Mouse (Mus musculus) ovary, postnatal 14 days (tissue): ENCODE data around the gene Rbms2.
"Not testable (repeated sequence)": the region's sequence is repeated elsewhere in the genome, so short reads cannot be mapped to it uniquely, and the experiment has no call there.

ENCODE experiments used
- DNase-seq: peaks from one replicate; pipeline ENCODE4 v3.0.0; 2022; ENCODE audit warnings: low spot score

Rbms2 gene

DNA sequence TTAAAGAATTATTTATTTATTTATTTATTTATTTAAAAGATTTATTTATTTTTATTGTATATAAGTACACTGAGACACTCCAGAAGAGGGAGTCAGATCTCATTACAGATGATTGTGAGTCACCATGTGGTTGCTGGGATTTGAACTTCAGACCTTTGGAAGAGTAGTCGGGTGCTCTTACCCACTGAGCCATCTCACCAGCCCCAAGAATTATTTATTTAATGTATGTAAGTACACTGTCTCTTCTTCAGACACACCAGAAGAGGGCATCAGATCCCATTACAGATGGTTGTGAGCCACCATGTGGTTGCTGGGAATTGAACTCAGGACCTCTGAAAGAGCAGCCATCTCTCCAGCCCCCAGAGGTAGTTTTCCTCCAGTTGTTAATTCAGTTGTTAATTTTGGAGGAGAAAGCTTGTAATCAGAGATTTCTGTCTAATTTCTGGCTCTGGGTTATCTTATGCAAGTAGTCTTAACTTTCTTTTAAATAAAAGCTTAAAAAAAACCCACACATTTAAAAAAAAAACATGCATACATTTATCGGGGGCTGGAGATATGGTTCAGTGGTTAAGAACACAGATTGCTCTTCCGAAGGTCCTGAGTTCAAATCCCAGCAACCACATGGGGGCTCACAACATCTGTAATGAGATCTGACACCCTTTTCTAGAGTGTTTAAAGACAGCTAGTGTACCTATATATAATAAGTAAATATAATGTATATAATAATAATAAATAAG is 12.1 kb upstream of the Rbms2 start:
- DNase-seq, result not testable (repeated sequence)

DNA sequence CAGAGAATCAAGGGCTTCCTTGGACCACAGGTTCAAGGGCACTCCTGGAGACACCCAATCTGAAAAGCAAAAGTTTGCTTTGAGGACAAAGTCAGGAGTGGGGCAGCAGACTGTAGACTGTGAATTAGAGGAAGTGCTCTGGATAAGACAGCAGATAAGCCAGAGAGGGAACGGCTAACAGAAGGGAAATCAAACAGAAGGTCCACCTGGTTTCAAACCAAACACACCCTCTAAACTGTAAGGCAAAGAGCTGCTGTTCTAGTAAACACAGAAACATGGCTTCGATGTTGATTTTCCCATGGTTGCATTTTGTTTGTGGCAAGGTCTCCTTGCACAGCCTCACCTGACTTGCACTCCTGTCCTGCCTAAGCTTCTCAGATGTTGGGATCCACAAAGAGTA is 11.4 kb upstream of the Rbms2 start:
- DNase-seq, result no peak

DNA sequence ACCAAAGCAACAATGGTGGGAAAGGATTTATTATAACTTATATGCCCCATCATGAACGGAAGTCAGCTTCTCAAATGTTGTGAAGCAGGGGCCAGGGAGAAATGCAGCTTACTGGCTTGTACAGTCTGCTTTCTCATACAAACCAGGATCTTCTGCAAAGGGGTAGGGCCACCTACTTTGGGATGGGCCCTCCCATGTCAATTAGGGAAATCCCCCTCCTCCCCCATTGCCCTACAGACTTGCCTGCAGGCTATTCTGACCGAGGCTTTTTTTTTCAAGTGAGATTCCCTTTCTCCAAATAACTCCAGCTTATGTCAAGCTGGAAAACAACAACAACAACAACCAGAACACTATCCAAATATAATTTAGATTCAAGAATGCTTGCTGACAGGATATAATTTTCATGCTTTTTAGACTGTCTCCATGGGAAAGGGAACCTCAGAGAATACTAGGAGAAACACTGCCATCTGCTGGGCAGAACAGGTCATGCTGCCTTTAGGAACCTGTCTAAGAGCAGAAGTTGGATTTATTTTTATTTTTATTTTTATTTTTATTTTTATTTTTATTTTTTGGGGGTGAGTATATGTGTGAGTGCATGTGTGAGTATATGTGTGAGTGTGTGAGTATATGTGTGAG is 8.3 kb upstream of the Rbms2 start:
- DNase-seq, result peak; percentile 75

DNA sequence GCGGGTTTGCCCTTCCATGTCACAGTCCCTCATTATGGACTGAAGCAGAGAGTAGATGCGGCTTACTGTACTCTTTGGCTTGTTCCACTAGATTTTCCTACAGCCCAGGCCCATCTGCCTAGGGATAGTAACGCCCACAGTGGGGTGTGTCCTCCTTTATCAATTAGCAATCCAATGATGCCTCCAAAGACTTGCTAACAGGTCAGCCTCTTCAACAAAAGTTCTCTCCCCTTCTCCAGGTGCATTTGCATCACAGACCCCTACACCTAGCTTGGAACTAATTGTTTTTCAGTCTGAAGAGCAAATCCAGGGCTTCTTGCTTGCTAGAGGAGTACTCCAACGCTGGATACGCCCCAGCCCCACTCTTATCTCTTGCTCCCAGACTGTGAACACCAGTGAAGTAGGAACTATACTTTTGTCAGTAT is 7.1 kb upstream of the Rbms2 start:
- DNase-seq, result no peak

DNA sequence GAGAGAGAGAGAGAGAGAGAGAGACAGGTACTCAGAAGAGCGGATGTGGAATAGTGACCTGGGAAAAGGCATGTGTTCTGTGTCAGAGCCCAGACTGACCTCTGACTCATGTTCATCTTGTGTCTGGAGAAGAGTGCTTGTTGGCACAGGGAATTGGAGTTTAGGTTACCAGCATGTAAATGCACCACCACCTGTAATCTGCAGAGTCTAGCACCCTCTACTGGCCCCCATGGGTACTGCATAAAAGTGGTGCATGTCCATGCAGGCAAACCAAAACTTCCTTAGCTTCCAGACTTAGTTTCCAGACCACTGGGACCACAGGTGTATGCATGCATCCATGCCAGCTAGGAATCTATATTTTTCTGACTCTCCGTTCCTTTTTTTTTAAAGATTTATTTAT is 5.9 kb upstream of the Rbms2 start:
- peak; percentile 74 for DNase-seq

DNA sequence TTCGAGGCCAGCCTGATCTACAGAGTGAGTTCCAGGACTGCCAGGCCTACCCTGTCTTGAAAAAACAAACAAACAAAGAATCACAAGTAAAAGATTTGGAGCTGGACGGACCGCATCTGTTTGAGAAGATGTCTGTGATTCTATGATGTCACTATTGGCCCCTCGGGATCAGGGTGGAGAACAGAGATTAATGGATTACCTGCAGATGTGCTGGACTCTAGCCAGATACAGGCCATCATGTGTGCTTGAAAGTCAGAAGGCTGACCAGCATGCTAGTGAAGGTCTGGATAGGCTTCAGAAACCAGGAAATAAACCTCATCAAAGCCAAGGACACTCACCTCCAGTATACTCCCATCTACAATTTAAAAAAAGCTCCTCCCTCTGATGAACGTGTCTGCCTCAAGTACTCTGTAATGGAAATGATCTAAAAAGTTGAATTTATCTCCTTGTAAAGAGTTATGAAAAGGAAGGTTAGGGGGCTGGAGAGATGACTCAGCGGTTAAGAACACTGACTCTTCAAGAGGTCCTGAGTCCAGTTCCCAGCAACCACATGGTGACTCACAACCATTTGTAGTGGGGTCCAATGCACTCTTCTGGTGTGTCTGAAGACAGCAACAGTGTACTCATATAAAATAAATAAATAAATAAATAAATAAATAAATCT is 5.3 kb upstream of the Rbms2 start:
- DNase-seq, result no peak

DNA sequence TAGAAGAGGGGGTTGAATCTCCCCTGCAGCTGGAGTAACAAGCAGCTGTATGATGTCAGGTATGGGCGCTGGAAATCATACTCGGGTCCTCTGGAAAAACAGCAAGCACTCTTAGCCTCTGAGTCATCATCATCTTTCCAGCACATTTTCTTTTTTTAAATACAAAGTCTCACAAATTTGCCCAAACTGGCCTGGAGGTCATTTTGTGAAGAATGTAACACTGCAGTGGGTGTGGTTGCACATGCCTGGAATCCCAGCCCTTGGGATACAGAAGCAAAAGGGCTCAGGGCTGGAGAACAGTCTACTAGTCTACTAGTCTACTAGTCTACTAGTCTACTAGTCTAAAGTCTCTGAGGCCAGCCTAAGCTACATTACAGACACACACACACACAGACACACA is 4.2 kb upstream of the Rbms2 start:
- no peak for DNase-seq

DNA sequence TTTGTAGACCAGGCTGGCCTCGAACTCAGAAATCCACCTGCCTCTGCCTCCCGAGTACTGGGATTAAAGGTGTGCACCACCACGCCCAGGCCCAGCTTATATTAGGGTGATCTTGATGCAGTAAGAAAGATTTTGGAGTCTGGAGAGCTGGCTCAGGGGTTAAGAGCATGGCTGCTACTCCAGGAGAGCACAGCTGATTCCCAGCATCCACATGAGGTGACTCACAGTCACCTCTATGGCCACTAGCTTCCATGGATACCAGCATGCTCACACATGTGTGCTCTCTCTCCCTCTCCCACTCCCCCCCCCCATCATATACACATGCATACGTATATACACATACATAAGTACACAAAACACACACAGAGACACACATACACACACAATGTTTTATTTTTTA is 2.8 kb downstream of the Rbms2 start:
- no peak for DNase-seq

DNA sequence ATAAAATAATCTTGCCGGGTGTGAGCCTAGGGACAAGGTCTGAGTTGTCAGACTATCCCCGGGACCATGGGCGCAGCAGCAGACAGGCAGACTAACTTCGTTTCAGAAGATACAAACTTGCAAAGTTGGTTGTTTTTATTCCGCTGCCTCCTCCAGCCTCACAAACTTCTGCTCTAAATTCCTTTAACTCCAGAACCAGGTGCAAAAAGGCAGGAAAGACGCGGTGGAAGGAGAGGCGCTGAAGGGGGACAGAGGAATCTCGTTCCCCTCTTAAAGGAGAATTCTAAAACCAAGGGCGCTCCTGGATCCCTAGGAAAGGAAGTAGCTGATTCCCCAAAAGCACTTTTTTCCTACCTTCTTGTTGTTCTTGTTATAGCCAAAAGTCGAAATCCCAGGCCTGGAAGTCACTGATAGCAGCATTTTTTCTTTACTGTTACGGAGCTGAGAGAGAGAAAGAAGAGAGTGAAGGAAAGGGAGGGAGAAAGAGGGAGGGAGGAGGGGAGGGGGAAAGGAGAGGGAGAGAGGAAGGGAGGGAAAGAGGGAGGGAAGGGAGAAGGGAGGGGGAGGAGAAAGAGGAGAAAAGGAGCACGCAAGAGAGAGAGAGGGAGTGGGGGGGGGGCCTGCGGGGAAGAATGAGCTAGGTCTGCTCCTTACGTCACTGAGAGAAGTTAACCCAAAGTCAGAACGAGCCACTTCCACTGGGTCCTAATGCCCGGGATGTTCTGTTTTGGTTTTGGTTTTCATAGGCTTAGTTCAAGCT is 3.9 kb downstream of the Rbms2 start:
- DNase-seq, result peak; percentile 34

DNA sequence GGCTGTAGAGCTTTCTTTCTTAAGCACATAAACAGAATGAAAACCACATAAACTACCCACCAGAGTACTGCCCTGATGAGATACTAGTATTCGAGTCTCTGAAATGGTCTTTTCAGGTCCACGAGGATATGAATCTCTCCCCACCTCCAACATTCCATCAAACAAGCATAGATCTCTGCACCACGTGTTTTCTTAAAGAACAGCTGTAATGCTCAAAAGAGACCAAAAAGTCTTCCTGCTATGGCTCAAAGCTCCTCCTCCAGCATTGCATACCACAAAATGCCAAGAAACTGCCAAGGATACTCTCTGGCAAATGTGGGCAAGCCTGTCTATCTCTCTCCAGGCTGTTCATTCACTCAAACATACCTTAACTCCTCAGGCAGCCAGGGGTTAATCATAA is 4.8 kb downstream of the Rbms2 start:
- no peak for DNase-seq

DNA sequence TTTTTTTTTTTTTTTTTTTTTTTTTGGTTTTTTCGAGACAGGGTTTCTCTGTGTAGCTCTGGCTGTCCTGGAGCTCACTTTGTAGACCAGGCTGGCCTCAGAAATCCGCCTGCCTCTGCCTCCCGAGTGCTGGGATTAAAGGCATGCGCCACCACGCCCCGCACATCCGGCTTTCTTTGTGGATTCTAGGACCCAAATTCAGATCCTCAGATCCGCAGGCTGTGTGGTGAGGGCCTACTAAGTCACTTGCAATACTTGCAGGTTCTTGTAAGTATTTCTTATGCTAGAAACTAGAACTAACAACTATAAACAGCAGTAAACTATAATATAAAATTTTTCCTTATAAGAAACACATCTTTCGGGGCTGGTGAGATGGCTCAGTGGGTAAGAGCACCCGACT is 8.7 kb downstream of the Rbms2 start:
- not testable (repeated sequence) for DNase-seq

DNA sequence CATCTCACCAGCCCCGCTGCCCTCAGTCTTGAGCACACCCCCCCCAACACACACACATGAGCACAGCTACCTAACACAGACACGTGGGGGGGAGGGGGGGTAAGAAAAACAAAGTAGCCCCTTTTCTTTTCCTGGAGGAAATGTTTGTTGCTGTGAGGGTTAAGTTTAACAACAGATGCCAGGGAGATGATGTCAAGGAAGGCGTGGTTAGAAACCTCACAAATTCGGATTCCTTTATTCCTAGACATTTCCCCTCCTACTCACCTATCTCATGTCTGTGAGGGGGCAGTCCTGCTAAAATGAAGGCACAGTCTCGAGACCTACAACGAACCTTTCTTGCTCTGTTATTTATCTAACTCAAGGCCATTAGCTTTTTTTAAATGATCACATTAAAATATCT is 13.0 kb downstream of the Rbms2 start:
- no peak for DNase-seq

DNA sequence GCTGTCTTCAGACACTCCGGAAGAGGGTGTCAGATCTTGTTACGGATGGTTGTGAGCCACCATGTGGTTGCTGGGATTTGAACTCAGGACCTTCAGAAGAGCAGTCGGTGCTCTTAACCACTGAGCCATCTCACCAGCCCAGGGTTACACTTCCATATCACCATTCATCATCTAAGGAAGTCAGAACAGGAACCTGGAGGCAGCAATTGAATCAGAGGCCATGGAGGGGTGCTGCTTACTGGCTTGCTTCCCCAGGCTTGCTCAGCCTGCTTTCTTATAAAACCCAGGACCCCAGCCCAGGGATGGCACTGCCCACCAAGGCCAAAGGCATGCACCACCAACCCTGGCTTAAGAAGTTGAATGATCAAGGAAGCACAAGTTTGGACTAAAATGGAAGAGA is 14.4 kb downstream of the Rbms2 start:
- DNase-seq, result not testable (repeated sequence)

DNA sequence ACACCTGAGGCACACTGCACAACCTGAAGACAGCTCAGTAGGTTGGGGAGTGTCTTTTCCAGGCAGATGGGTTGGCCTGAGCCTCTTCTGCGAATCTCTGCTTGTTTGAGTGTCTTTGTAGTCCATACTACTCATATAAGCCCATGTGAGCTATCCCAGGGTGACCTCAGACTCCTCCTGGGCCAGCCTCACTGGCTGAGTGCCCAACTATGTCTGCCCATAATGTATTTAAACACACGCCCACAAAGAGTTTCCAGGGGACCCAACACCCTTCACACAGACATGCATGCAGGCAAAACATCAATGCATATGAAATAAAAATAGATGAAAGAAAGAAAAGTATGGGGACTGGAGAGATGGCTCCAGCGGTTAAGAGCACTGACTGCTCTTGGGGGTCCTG is 26.1 kb downstream of the Rbms2 start:
- DNase-seq, result no peak

DNA sequence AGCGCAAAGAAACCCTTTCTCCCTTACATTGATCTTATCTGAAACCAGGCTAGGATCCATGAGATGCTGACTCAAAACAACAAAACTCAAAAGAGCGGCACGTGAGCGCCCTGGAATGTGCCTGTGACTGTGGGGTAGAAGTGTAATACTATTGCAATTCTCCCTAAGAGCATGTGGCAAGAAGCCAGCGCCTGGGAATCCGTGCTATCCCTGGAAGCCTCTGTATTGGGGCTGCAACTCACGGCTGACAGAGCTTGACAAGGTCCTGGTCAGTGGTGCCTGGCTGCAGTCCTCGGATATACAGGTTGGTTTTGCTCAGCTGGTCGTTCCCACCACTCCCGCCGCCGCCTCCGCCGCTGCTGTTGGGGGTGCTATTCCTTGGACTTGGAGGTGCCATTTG is 29.2 kb downstream of the Rbms2 start:
- no peak for DNase-seq

DNA sequence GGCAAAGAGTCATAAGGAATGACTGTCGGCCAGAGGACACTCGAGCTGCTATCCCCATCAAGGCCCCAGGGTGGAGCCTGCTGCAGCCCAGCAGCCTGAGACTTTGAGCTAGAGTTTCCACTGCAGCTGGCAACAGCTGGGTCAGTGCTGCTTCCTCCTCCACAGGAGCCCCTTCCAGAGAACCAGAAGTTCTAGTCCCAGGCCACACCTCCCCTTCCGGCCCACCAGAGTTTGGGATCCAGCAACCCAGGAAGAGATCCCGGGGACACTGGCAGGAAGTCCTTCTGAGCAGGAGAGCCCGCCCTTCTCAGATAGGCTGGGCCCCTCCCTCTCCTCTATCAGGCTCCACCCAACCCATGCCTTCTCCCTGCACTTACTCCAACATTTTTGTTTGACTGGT is 30.5 kb downstream of the Rbms2 start:
- peak; percentile 68 for DNase-seq

DNA sequence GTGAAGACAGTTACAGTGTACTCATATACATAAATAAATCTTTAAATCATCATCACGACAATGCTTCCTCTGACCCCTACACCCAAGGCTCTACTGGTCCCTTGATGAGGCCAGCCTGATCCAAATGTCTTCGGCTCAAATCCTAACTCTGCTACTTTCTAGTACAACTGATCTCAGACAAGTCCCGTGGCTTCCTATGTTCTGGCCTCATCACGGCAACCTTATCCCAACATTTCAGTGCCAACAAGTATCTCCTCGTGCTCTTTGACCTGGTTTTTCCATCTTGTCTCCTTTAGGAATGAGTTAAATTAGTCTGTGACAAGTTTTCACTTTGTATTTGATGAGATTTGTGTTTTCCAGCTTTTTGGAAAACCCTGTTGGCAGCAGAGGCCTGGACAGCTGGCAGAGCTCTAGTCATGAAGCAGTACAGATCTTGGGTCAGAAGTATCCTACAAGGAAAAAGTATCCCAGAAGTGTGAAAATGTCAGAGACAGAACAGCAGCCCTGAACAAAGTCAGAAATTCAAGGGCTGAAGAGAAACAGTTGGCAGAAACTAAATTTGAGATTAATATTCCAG is 31.2 kb downstream of the Rbms2 start:
- no peak for DNase-seq

DNA sequence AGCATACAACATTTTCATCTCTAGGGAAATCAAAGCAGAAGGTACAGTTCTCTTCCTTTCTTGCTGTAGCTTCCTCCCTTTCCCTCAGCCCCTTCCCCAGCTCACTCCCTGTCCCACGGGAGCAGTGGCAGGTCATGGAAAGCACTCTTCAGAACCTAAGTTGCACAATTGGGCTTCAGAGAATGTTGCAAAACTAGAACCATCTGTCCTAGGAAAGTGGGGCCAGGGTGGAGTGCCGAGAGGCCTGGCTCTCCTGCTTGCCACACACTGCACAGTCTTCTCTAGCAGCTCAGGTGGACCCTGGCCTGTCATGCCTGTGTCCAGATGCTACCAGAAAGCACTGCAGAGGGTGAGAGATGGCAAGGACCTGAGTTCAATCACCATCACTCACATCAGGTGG is 35.1 kb downstream of the Rbms2 start:
- no peak for DNase-seq

DNA sequence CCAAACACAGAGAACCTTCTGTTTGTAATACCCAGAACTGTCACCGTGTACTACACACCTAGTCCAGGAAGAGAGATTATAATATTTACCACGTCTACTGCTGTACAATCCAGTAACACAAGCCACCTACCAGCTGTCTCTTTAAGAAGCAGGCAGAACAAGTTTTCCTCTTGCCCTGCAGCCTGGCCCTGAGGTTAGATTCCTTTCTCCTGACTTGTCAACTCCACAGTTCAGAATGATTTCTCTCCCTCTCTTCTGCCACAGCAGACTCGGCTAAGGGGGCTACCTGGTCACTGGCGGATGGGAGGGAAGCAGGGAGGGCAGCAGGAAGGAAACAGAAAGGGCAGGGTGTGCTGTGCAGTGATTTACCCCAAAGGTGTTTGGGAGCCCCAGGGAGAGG is 36.4 kb downstream of the Rbms2 start:
- no peak for DNase-seq

DNA sequence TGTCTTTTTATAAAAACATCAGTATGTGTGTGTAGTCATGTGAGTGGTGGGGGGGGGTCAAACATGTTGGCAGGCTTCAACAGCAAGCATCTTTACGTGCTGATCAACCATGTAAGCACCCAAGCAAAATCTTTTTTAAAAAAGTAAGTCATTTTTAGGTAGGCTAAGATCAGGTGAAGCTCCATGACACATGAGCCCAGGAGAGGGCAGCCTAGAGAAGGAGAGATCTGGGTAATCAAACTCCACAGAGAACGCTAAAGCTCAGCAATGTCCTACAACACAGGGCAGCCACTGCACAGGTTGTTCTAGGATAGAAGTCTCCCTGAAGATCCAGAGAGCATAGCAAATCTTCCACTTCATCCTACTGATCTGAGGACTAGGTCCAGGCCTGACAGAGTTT is 37.9 kb downstream of the Rbms2 start:
- no peak for DNase-seq

DNA sequence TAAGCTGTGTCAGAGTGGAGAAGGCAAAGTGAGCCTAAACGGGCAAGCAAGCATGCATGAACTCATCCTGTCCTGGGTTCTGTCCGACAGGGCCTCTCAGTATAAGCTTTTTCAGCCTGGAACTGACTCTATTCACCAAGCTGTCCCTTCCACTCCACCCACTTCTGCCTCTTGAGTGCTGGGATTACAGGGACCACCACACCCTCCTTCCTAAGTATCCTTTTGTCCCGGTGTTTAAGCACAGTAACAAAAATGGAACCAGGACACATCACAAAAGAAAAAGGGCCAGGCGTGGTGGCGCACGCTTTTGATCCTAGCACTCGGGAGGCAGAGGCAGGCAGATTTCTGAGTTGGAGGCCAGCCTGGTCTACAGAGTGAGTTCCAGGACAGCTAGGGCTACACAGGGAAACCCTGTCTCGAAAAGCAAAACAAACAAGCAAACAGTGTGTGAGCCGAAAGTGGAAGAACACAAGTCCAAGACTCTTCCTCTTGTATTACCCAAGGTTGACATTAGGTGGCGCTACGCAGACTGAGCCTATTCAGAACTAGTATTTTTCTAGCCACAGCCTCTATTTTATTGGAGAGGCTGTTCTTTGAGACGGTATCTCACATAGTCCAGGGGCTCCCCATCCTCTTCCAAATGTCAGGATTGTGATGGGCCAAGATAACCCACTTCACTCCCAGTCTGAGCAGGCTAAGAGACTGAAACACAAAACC is 39.7 kb downstream of the Rbms2 start:
- DNase-seq, result peak; percentile 68

DNA sequence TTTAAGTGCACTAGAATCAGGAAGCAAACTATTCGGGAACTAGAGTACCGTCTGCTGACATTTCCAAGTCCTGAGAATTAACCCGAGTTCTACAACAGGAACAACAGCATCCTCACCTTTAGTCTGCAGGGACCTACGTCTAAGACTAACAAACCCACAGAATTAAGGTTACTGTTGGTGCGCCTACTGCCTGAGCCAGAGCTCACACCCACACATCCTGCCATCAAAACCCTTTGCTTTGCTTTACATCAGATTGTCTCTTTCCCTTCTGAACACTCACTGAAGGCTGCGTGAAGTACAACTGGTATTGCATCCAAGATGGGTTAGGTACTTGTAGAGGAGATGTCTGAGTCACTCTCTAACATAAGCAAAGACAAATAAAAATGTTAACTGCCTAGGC is 44.7 kb downstream of the Rbms2 start:
- DNase-seq, result no peak
